Mouse (Mus musculus): ENCODE data around the gene Bnip3. TPM values are rescaled to one million over a fixed set of nuclear protein-coding genes. Genes with fewer than 3 reads are reported as not detected.
A peak's percentile ranks its signal among the peaks of the same experiment; 100 is the strongest.

Gene Bnip3
- polyA plus RNA-seq (2014; fragmentation: Nextera tagmentation; extraction: Ambion mirVana), result 265 and 313 TPM in 2 replicates

DNA sequence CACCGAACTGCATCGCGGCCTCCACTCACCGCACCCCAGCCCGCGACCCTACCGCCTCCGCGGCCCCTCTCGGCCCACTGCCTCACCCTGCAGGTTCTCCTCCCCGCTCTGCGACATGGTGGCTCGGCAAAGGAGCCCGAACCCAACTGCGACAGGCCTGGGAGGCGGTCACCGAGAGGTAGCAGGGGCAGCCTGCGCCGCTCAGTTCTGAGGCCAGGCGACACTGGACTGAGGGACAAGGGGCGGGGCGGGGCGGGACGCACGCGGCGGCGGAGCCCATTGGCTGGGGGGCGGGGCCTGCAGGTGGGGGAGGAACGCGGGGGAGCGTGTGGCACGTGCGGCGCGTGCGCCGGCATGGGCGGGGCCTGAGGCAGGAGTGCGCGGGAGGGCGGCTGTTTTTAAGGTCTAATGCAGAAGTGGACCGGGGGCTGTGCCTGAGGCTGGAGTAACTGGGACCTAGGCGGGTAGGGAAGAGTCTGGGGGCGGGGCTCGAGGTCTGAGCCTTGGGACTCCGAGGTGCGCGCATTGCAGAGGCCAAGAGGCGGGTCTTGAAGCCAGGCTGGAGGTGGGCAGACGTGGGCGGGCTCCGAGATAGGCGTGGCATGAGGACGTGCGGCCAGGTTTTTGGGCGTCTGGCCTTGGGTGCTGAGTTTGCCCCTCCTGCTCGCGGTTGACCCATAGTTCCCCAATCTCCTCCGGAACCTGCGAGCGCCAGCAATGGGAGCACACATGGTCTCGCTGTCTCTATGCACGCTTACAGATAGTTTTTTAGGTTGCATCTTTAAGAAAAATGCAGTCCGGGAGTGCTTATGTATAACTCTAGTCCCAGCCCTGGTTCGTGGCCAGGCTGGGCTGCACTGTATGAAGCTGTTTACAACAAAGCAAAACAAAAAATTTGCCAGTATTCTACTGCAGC is at the start of gene Bnip3:
Gene Bnip3, minus strand, starts transcription at position 243 of the 916 bp plus-strand sequence.
- peak within 1 kb of the TSS; percentile 83 to 91 for H3K27ac ChIP-seq (replicated peaks in 1 of 2; ENCODE audit: control insufficient read depth in 1 of 2, insufficient read depth in 1 of 2, low read depth in 2 of 2, low read length in 2 of 2)
- no peaks in the 10 kb centered on the region for H3K9me3 ChIP-seq (ENCODE audit: control insufficient read depth, low read length)
- peaks cover 6 to 40% of the 10 kb centered on the region in 2 experiments for H3K4me1 ChIP-seq (ENCODE audit: control insufficient read depth in 2 of 2, insufficient read depth in 2 of 2, low read length in 2 of 2)
- H3K36me3 ChIP-seq (ENCODE audit: control insufficient read depth, insufficient read depth, low read length), result 0 out of 2 replicates have a peak, but pooled peaks cover 3% of the 10 kb centered on the region
- ATAC-seq (ENCODE audit: insufficient number of reproducible peaks, insufficient read depth, low FRiP score, low read depth), result peak; percentile 93
- peak within 1 kb of the TSS; percentile 78 for H3K4me2 ChIP-seq (ENCODE audit: low read length)
- 1% methylated on average over 65 of the region's 66 CpGs for WGBS
- H3K9ac ChIP-seq (ENCODE audit: low read length), result peak within 1 kb of the TSS; percentile 97
- H3K27me3 ChIP-seq (ENCODE audit: control insufficient read depth, insufficient read depth, low read length), result no peaks in the 10 kb centered on the region
- peak within 1 kb of the TSS; percentile 72 to 89 for H3K4me3 ChIP-seq (ENCODE audit: control insufficient read depth in 1 of 2, insufficient read depth in 1 of 2, low read depth in 1 of 2, low read length in 2 of 2)

DNA sequence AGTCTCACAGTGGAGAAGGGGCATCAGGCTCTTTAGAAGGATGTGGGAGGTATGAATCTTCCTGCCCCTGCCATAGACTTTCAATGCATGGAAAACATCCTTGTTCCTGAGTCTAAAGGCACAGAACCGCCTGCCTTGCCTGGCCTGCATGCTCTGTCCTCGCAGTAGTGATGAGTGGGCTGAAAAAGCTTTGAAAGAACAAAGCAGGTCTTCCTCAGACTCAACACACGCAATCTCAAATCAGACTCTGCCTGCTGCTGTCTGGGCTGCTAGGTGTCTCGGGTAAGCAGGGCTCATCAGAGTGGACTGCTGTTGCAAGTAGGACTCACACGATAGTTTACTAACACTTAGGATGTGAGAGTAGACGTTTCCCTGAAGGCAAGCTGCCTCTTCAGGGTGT is 47.8 kb upstream of the Bnip3 start:
- ATAC-seq (ENCODE audit: insufficient number of reproducible peaks, insufficient read depth, low FRiP score, low read depth), result no peak

DNA sequence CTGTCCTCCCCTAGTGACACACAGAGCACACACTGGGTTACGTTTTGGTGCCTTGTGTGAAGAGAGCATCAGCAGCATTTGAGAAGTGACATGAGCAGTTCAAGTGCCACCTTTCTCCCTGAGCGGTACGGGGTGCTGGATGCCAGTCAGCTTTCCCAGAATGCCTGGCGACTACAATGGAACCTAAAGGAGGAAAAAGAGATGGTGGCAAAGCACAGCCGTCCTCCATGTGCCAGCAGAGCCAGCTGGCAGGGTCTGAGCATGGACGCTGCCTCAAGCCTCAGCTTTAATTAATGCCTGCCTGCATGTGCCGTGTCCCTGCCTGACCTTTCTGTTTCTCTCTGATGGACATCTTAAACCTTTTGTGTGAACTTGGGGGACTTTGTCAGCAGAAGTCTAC is 46.5 kb upstream of the Bnip3 start:
- no peak for ATAC-seq (ENCODE audit: insufficient number of reproducible peaks, insufficient read depth, low FRiP score, low read depth)
- H3K4me1 ChIP-seq (ENCODE audit: control insufficient read depth in 2 of 2, insufficient read depth in 2 of 2, low read length in 2 of 2), result no peaks in the 10 kb centered on the region

More for the DNA sequence above, 47.8 kb upstream of the Bnip3 start:
- H3K4me1 ChIP-seq (ENCODE audit: control insufficient read depth in 2 of 2, insufficient read depth in 2 of 2, low read length in 2 of 2), result no peaks in the 10 kb centered on the region
- WGBS, result 59% methylated on average over 6 of the region's 6 CpGs
- no peaks in the 10 kb centered on the region for H3K9me3 ChIP-seq (ENCODE audit: control insufficient read depth, low read length)
- no peak overlapping the region for H3K4me2 ChIP-seq (ENCODE audit: low read length)
- no peak overlapping the region for H3K4me3 ChIP-seq (ENCODE audit: control insufficient read depth in 1 of 2, insufficient read depth in 1 of 2, low read depth in 1 of 2, low read length in 2 of 2)
- no peaks in the 10 kb centered on the region for H3K27me3 ChIP-seq (ENCODE audit: control insufficient read depth, insufficient read depth, low read length)
- no peak overlapping the region for H3K27ac ChIP-seq (replicated peaks in 1 of 2; ENCODE audit: control insufficient read depth in 1 of 2, insufficient read depth in 1 of 2, low read depth in 2 of 2, low read length in 2 of 2)
- no peaks in the 10 kb centered on the region for H3K36me3 ChIP-seq (ENCODE audit: control insufficient read depth, insufficient read depth, low read length)
- H3K9ac ChIP-seq (ENCODE audit: low read length), result no peak overlapping the region

GRCm38 (mm10) chr7:138948309-138948708 is 39.0 kb upstream of the Bnip3 start:
- Histone ChIP-seq H3K27me3 (ENCODE audit: control insufficient read depth, insufficient read depth, low read length) (peaks cover 7% of the 10 kb centered on the region; the same call in 1 of the 2 replicates), H3K4me1 (ENCODE audit: control insufficient read depth in 2 of 2, insufficient read depth in 2 of 2, low read length in 2 of 2) (no peaks in the 10 kb centered on the region), H3K4me2 (ENCODE audit: low read length) (no peak overlapping the region), H3K9me3 (ENCODE audit: control insufficient read depth, low read length) (no peaks in the 10 kb centered on the region), H3K27ac (replicated peaks in 1 of 2; ENCODE audit: control insufficient read depth in 1 of 2, insufficient read depth in 1 of 2, low read depth in 2 of 2, low read length in 2 of 2) (no peak overlapping the region), H3K4me3 (ENCODE audit: control insufficient read depth in 1 of 2, insufficient read depth in 1 of 2, low read depth in 1 of 2, low read length in 2 of 2) (no peak overlapping the region), H3K9ac (ENCODE audit: low read length) (no peak overlapping the region), H3K36me3 (ENCODE audit: control insufficient read depth, insufficient read depth, low read length) (no peaks in the 10 kb centered on the region)
- 69% methylated on average over 8 of the region's 8 CpGs for WGBS
- ATAC-seq (ENCODE audit: insufficient number of reproducible peaks, insufficient read depth, low FRiP score, low read depth), result no peak

More for the DNA sequence above, 46.5 kb upstream of the Bnip3 start:
- Histone ChIP-seq H3K27ac (replicated peaks in 1 of 2; ENCODE audit: control insufficient read depth in 1 of 2, insufficient read depth in 1 of 2, low read depth in 2 of 2, low read length in 2 of 2) (no peak overlapping the region), H3K36me3 (ENCODE audit: control insufficient read depth, insufficient read depth, low read length) (no peaks in the 10 kb centered on the region), H3K27me3 (ENCODE audit: control insufficient read depth, insufficient read depth, low read length) (no peaks in the 10 kb centered on the region), H3K4me3 (ENCODE audit: control insufficient read depth in 1 of 2, insufficient read depth in 1 of 2, low read depth in 1 of 2, low read length in 2 of 2) (no peak overlapping the region), H3K4me2 (ENCODE audit: low read length) (no peak overlapping the region), H3K9me3 (ENCODE audit: control insufficient read depth, low read length) (no peaks in the 10 kb centered on the region), H3K9ac (ENCODE audit: low read length) (no peak overlapping the region)
- WGBS, result 81% methylated on average over 7 of the region's 7 CpGs

- Histone ChIP-seq H3K27ac (replicated peaks in 1 of 2; ENCODE audit: control insufficient read depth in 1 of 2, insufficient read depth in 1 of 2, low read depth in 2 of 2, low read length in 2 of 2) (no peak overlapping the region), H3K9ac (ENCODE audit: low read length) (no peak overlapping the region), H3K27me3 (ENCODE audit: control insufficient read depth, insufficient read depth, low read length) (peaks cover 13% of the 10 kb centered on the region), H3K4me3 (ENCODE audit: control insufficient read depth in 1 of 2, insufficient read depth in 1 of 2, low read depth in 1 of 2, low read length in 2 of 2) (no peak overlapping the region), H3K36me3 (ENCODE audit: control insufficient read depth, insufficient read depth, low read length) (no peaks in the 10 kb centered on the region), H3K4me1 (ENCODE audit: control insufficient read depth in 2 of 2, insufficient read depth in 2 of 2, low read length in 2 of 2) (no peaks in the 10 kb centered on the region), H3K4me2 (ENCODE audit: low read length) (no peak overlapping the region), H3K9me3 (ENCODE audit: control insufficient read depth, low read length) (no peaks in the 10 kb centered on the region)
- WGBS, result 86% methylated on average over 8 of the region's 8 CpGs
- no peak for ATAC-seq (ENCODE audit: insufficient number of reproducible peaks, insufficient read depth, low FRiP score, low read depth)
Observed at GRCm38 (mm10) chr7:138947741-138948140, 38.4 kb upstream of the Bnip3 start.

DNA sequence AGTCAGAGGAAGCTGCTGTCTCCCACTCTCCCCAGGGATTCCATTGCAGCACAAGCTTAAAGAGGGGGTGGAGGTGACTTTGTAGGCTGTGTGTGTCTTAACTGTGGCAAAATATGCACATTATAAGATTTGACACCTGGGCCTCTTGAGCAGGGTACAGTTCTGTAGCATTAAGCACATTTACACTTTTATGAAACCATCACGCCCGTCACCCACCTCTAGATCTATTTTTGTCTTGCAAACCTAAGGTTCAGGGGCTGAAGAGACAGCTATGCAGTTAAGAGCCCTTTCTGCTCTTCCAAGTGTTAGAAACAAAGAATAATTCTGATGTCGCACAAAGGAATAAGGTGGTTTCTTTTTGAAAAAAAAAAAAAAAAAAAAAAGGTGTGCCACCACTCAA is 36.3 kb upstream of the Bnip3 start:
- Histone ChIP-seq H3K27ac (replicated peaks in 1 of 2; ENCODE audit: control insufficient read depth in 1 of 2, insufficient read depth in 1 of 2, low read depth in 2 of 2, low read length in 2 of 2) (no peak overlapping the region), H3K4me2 (ENCODE audit: low read length) (no peak overlapping the region), H3K36me3 (ENCODE audit: control insufficient read depth, insufficient read depth, low read length) (no peaks in the 10 kb centered on the region), H3K9ac (ENCODE audit: low read length) (no peak overlapping the region), H3K27me3 (ENCODE audit: control insufficient read depth, insufficient read depth, low read length) (peaks cover 34% of the 10 kb centered on the region), H3K9me3 (ENCODE audit: control insufficient read depth, low read length) (no peaks in the 10 kb centered on the region), H3K4me1 (ENCODE audit: control insufficient read depth in 2 of 2, insufficient read depth in 2 of 2, low read length in 2 of 2) (0 out of 4 replicates have a peak, but pooled peaks cover 0 to 6% of the 10 kb centered on the region in 2 experiments), H3K4me3 (ENCODE audit: control insufficient read depth in 1 of 2, insufficient read depth in 1 of 2, low read depth in 1 of 2, low read length in 2 of 2) (no peak overlapping the region)
- 25% methylated on average over 3 of the region's 3 CpGs for WGBS
- no peak for ATAC-seq (ENCODE audit: insufficient number of reproducible peaks, insufficient read depth, low FRiP score, low read depth)

- no peaks in the 10 kb centered on the region for H3K9me3 ChIP-seq (ENCODE audit: control insufficient read depth, low read length)
- H3K4me1 ChIP-seq (ENCODE audit: control insufficient read depth in 2 of 2, insufficient read depth in 2 of 2, low read length in 2 of 2), result 0 out of 4 replicates have a peak, but pooled peaks cover 0 to 6% of the 10 kb centered on the region in 2 experiments
- no peak for ATAC-seq (ENCODE audit: insufficient number of reproducible peaks, insufficient read depth, low FRiP score, low read depth)
- H3K36me3 ChIP-seq (ENCODE audit: control insufficient read depth, insufficient read depth, low read length), result no peaks in the 10 kb centered on the region
- H3K27ac ChIP-seq (replicated peaks in 1 of 2; ENCODE audit: control insufficient read depth in 1 of 2, insufficient read depth in 1 of 2, low read depth in 2 of 2, low read length in 2 of 2), result no peak overlapping the region
- 79% methylated on average over 1 of the region's 1 CpGs for WGBS
- no peak overlapping the region for H3K9ac ChIP-seq (ENCODE audit: low read length)
- H3K4me2 ChIP-seq (ENCODE audit: low read length), result no peak overlapping the region
- peaks cover 51% of the 10 kb centered on the region for H3K27me3 ChIP-seq (ENCODE audit: control insufficient read depth, insufficient read depth, low read length)
- H3K4me3 ChIP-seq (ENCODE audit: control insufficient read depth in 1 of 2, insufficient read depth in 1 of 2, low read depth in 1 of 2, low read length in 2 of 2), result no peak overlapping the region
Observed at GRCm38 (mm10) chr7:138942301-138942700, 33.0 kb upstream of the Bnip3 start.

Measured in heart, embryonic 14.5 days (tissue).